Mouse (Mus musculus) heart, adult 2 months (tissue): ENCODE measurements around the gene Defb25.

Experiments used
- CTCF ChIP-seq: fragments of 200-600 bp; IDR thresholded peaks from 2 replicates; pipeline ENCODE4 v1.8.1; 2022; ENCODE audit warnings: antibody characterized with exemption, mild to moderate bottlenecking, moderate library complexity
- POLR2A ChIP-seq: fragments of 200-500 bp; IDR thresholded peaks from 2 replicates; pipeline ENCODE4 v1.6.1; 2011; ENCODE audit warnings: mild to moderate bottlenecking, low read depth, low read length, control low read depth; ENCODE audit not compliant: insufficient read depth

DNA sequence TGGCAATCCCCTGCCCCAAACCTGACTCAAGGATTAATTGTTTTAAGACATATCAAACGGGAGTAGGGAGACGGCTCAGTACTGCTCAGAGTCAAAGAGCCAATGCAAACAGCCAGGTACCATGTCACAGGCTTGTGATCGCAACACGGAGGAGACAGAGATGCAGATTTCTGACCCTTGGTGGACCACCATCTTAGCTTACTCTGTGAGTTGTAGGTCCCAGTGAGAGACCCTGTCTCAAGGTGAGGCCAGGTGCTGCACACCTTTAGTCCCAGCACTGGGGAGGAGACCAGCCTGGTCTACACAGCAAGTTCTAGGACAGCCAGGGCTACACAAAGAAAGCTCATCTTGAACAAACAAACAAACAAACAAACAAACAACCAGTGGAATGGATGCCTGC is 14.5 kb upstream of the Defb25 start:
- TF ChIP-seq CTCF (no peak), POLR2A (no peak)
